Mouse (Mus musculus) intestine, embryonic 16.5 days (tissue): Measurements from ENCODE around the gene Tmc5. TPM values are rescaled to one million over a fixed set of nuclear protein-coding genes. Genes with fewer than 3 reads are reported as not detected.

ENCODE experiments used
- ATAC-seq: fragments of 200-750 bp; cut with Nextera tagmentation; 2 replicates; pipeline ENCODE4 v1.8.0; 2017; ENCODE audit warnings: moderate TSS enrichment, moderate library complexity
- H3K27ac ChIP-seq: fragments of 300-500 bp; sonication (generic); 2 replicates; pipeline ENCODE4 v1.5.1; 2014; ENCODE audit warnings: mild to moderate bottlenecking, low read length
- H3K27me3 ChIP-seq: fragments of 300-500 bp; sonication (generic); replicated peaks from 2 replicates; pipeline ENCODE4 v1.6.1; 2014; ENCODE audit warnings: low read length, control low read depth, mixed read lengths; ENCODE audit not compliant: control insufficient read depth, insufficient read depth
- H3K36me3 ChIP-seq: fragments of 300-500 bp; sonication (generic); 2 replicates; pipeline ENCODE4 v1.6.1; 2014; ENCODE audit warnings: low read length, control low read depth; ENCODE audit not compliant: control insufficient read depth, insufficient read depth
- H3K4me1 ChIP-seq: fragments of 300-500 bp; sonication (generic); 2 replicates; pipeline ENCODE4 v1.6.1; 2014; ENCODE audit warnings: low read length, control low read depth, mixed read lengths; ENCODE audit not compliant: control insufficient read depth, insufficient read depth
- H3K4me2 ChIP-seq: fragments of 300-500 bp; sonication (generic); 2 replicates; pipeline ENCODE4 v1.6.1; 2014; ENCODE audit warnings: low read depth, low read length, control low read depth
- H3K4me3 ChIP-seq: fragments of 300-500 bp; sonication (generic); 2 replicates; pipeline ENCODE4 v1.5.1; 2014; ENCODE audit warnings: mild to moderate bottlenecking, low read length
- H3K9ac ChIP-seq: fragments of 300-500 bp; sonication (generic); 2 replicates; pipeline ENCODE4 v1.6.1; 2014; ENCODE audit warnings: low read depth, low read length
- H3K9me3 ChIP-seq: fragments of 300-500 bp; sonication (generic); 2 replicates; pipeline ENCODE4 v1.6.1; 2016; ENCODE audit warnings: low read length, control low read depth; ENCODE audit not compliant: control insufficient read depth
- WGBS: fragments of 180-500 bp; shearing (Covaris S2); extraction: QIAGEN DNeasy Blood & Tissue Kit; methylation state at CpG from one replicate; pipeline ENCODE4 v1.1.7; 2014; 5-methylcytosine and 5-hydroxymethylcytosine counted together
- polyA plus RNA-seq: library from polyadenylated mRNA; unstranded; fragments of >200 nt; fragmentation: Nextera tagmentation; extraction: Ambion mirVana; gene quantifications from 2 replicates; pipeline ENCODE4 v1.2.1, GENCODE M21; 2015

The Tmc5 gene
- polyA plus RNA-seq, 1 experiment from 2014 or later, result 17.1 TPM

GRCm38 (mm10) chr7:118708002-118708401, 110.9 kb downstream of the Tmc5 start:
- peak; percentile 26; the same call in 1 of the 2 replicates for ATAC-seq
- Histone ChIP-seq H3K27ac (no peak overlapping the region), H3K9ac (no peak overlapping the region), H3K36me3 (no peaks in the 10 kb centered on the region), H3K9me3 (no peaks in the 10 kb centered on the region), H3K4me3 (no peak overlapping the region), H3K27me3 (no peaks in the 10 kb centered on the region), H3K4me1 (peaks cover 8% of the 10 kb centered on the region), H3K4me2 (no peak overlapping the region)
- WGBS, result 61% methylated on average over 4 of the region's 4 CpGs

GRCm38 (mm10) chr7:118710776-118711175, 113.7 kb downstream of the Tmc5 start:
- Histone ChIP-seq H3K9ac (no peak overlapping the region), H3K27ac (no peak overlapping the region), H3K27me3 (no peaks in the 10 kb centered on the region), H3K9me3 (no peaks in the 10 kb centered on the region), H3K4me2 (no peak overlapping the region), H3K4me3 (no peak overlapping the region), H3K4me1 (peaks cover 14% of the 10 kb centered on the region), H3K36me3 (no peaks in the 10 kb centered on the region)
- ATAC-seq, result no peak
- WGBS, result 70% methylated on average over 5 of the region's 5 CpGs

- peak; percentile 94 for ATAC-seq
- under 1% methylated on average over 48 of the region's 48 CpGs for WGBS
- H3K27ac ChIP-seq, result peak within 1 kb of the TSS; percentile 21; the same call in 1 of the 2 replicates
- peaks cover 11% of the 10 kb centered on the region for H3K4me1 ChIP-seq
- peak within 1 kb of the TSS; percentile 84 for H3K4me3 ChIP-seq
- H3K27me3 ChIP-seq, result no peaks in the 10 kb centered on the region
- peak within 1 kb of the TSS; percentile 80 for H3K9ac ChIP-seq
- H3K36me3 ChIP-seq, result no peaks in the 10 kb centered on the region
- H3K9me3 ChIP-seq, result no peaks in the 10 kb centered on the region
- peak within 1 kb of the TSS; percentile 80 for H3K4me2 ChIP-seq
Observed at GRCm38 (mm10) chr7:118712228-118713173, 115.4 kb downstream of the Tmc5 start, which contains the start of gene Ccp110. Gene Ccp110, plus strand, starts transcription at chr7:118712552.

- ATAC-seq, result no peak
- H3K9ac ChIP-seq, result no peak overlapping the region
- no peak overlapping the region for H3K4me2 ChIP-seq
- no peaks in the 10 kb centered on the region for H3K27me3 ChIP-seq
- H3K4me3 ChIP-seq, result no peak overlapping the region
- WGBS, result 91% methylated on average over 1 of the region's 1 CpGs
- H3K9me3 ChIP-seq, result no peaks in the 10 kb centered on the region
- H3K4me1 ChIP-seq, result peaks cover 11% of the 10 kb centered on the region
- H3K36me3 ChIP-seq, result no peaks in the 10 kb centered on the region
- H3K27ac ChIP-seq, result no peak overlapping the region
Observed at GRCm38 (mm10) chr7:118714873-118715272, 117.8 kb downstream of the Tmc5 start.

- H3K4me1 ChIP-seq, result peaks cover 9% of the 10 kb centered on the region
- H3K9me3 ChIP-seq, result no peaks in the 10 kb centered on the region
- no peaks in the 10 kb centered on the region; the same call in 1 of the 2 replicates for H3K36me3 ChIP-seq
- H3K27me3 ChIP-seq, result no peaks in the 10 kb centered on the region
- no peak overlapping the region for H3K4me3 ChIP-seq
- H3K27ac ChIP-seq, result no peak overlapping the region
- no peak overlapping the region for H3K4me2 ChIP-seq
- WGBS, result 91% methylated on average over 4 of the region's 4 CpGs
- ATAC-seq, result no peak
- no peak overlapping the region for H3K9ac ChIP-seq
Observed at GRCm38 (mm10) chr7:118718066-118718465, 121.0 kb downstream of the Tmc5 start.

GRCm38 (mm10) chr7:118723927-118724326, 126.8 kb downstream of the Tmc5 start:
- ATAC-seq, result no peak
- 93% methylated on average over 9 of the region's 9 CpGs for WGBS
- H3K27me3 ChIP-seq, result no peaks in the 10 kb centered on the region
- no peaks in the 10 kb centered on the region for H3K9me3 ChIP-seq
- no peak overlapping the region for H3K9ac ChIP-seq
- no peak overlapping the region for H3K27ac ChIP-seq
- H3K36me3 ChIP-seq, result no peaks in the 10 kb centered on the region; the same call in 1 of the 2 replicates
- H3K4me2 ChIP-seq, result no peak overlapping the region
- no peaks in the 10 kb centered on the region for H3K4me1 ChIP-seq
- no peak overlapping the region for H3K4me3 ChIP-seq

Other genes with a start within 250 kb of the Tmc5 start
- 4.6 and 5.1 TPM in 2 replicates for gene Syt17, start 149.1 kb upstream of the Tmc5 start, polyA plus RNA-seq
- gene Itpripl2, start 105.3 kb upstream of the Tmc5 start, polyA plus RNA-seq, result 4.0 and 4.1 TPM in 2 replicates
- gene Coq7, start 63.9 kb upstream of the Tmc5 start, polyA plus RNA-seq, result 123 and 136 TPM in 2 replicates
- gene Tmc7, start 12.6 kb upstream of the Tmc5 start, polyA plus RNA-seq, result 1.7 and 2.3 TPM in 2 replicates
- 130 and 134 TPM in 2 replicates for gene Gde1, start 108.5 kb downstream of the Tmc5 start, polyA plus RNA-seq
- 9.1 and 9.9 TPM in 2 replicates for gene Ccp110, start 115.3 kb downstream of the Tmc5 start, polyA plus RNA-seq
- gene Vps35l, start 142.9 kb downstream of the Tmc5 start, polyA plus RNA-seq, result 85.8 and 95.4 TPM in 2 replicates